Mouse (Mus musculus) CD8-positive naive resting alpha-beta T cell, adult 2 months (primary cell): ENCODE data around the gene Abcc1.

ENCODE experiments used
- DNase-seq, 2 experiments: peaks; one replicate each; pipeline ENCODE4 v3.0.0; 2022; ENCODE audit warnings: low read depth in 2 of 2, low spot score in 2 of 2

Gene Abcc1

DNA sequence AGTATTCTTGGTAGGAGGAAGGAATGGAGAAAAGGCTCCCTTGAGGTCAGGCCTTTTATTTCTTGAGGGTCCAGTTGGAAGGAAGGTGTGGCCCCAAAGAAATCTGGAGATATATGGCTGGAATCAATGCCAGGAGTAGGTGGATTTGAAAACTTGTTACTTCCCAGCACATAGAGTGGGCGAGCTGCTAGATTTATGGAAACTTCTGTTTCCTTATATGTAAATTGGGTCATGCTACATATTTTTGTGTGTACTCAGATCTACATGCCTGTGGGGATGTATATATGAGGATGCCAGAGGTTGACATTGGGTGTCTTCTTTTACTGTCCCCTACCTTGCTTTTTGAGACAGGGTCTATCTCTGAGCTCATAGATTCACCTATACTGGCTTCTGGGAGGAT, 14.6 kb downstream of the Abcc1 start:
- DNase-seq = no peak

DNA sequence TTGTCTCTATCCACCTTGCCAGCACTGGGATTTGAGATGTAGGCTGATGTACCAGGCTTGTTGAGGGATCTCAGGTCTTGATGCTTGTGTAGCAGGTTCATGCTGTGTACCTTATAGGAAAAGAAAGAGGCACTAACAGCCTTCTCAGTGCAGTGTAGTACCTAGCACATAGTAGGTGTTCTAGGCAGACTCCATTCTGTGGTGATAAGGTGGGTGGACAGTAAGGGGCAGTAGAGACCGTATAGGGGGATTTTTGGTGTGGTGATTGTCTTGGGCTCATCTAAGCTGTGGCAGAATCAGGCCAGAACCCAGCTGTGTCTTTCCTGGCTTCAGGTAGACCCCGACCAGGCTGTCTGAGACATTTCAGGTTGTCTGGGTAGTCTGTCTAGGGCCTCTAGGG, 15.0 kb downstream of the Abcc1 start:
- DNase-seq = no peak

DNA sequence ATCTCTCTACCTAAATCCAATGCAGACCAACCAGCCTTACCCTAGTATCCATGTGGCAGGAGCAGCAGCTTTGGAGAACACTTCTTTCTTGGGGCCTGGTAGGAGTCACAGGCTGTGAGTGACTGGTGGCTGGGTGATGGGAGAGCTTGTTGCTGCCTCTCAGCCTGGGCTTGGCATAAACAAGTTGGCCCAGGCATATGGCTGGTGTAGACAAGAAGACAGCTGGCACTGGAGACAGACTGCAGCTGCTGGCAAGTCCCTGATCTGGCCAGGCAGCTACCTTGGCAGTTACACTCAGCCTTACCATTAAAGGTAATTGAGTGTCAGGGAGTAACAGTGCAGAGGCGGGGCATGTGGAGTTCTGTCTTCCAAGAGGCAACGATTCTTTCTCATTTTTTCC, 16.0 kb downstream of the Abcc1 start:
- DNase-seq = no peak

DNA sequence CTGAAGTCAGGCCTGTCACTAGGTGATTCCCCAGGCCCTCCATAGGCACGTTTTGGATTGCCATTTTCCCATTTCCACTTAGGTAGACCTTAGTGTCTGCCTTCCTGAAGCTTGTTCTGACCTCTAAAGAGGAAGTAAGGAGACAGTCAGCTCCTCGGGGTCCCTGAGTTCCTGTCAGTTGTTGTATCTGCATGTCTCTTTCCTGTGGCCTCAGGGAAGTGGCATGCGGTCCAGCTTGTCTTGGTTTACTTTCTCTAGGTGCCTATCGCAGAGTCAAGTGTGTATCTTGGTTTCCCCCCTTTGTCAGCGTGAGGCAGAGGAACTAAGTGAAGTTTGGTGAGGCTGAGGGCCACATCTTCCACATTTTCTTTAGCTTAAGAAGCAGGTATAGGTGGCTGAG, 17.3 kb downstream of the Abcc1 start:
- no peak for DNase-seq

DNA sequence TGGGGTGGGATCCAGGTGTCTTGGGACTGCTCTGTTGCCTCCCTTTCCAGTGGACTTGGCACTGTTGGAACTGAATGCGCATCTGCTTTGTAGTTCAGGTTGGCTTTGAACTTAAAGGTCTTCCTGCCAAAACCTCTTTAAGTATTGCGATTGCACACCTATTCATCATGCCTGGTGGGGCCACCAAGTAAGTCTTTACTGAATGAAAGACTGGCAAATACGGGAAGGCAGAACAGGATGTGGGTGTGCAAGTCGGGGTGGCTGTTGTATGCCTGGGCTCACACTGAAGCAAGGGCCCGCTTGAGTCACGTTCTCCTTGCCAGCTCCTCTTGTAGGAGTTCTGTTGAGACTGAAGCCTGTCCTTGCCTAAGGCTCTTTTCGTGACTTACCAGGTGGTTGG, 18.5 kb downstream of the Abcc1 start:
- peak; percentile 20 to 31 for DNase-seq

DNA sequence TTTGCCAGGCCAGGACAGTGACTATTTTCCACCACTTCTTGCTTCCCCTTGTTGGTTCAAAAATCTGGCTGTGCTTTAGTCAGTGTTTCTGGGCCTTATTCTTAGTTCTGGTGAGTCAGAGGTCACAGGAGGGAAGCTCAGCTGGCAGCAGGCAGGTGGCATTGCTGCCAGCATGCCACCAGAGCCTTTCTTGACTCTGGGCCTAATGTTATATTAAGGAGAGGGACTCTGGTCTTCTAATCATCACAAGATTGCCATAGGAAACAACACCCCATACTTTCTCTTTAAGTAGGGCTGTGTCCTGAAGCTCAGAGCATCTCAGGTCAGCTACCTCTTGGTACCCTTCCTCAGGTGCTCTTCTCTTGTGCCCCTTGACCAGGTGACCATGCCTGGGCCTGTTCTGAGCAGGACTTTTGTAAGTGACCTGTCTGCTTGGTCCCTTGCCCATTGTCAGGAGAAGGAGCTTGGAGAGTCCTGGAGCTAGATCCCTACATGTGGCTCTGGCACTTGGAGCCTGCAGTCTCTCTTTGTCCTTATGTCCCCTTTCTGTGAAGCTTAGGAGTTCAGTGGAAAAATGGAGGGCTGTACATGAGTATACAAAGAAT, 19.8 kb downstream of the Abcc1 start:
- no peak for DNase-seq

DNA sequence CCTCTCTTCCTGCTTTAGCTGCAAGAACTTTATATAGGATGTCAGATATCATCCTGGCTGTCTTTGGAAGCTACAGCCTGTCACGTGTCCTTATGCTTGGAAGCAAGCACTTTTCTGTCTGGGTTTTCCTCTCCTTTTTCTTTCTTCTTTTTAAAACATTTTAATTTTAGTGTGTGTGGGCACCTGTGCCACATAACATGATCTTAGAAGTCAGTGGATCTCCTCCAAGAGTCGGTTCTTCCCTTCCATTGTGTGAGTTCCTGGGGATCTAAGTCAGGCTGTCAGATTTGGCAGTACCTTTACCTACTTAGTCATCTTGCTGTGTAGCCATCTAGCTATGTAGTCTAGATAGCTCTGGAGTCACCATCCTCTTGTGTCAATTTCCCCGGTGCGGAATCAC, 37.9 kb downstream of the Abcc1 start:
- no peak for DNase-seq

DNA sequence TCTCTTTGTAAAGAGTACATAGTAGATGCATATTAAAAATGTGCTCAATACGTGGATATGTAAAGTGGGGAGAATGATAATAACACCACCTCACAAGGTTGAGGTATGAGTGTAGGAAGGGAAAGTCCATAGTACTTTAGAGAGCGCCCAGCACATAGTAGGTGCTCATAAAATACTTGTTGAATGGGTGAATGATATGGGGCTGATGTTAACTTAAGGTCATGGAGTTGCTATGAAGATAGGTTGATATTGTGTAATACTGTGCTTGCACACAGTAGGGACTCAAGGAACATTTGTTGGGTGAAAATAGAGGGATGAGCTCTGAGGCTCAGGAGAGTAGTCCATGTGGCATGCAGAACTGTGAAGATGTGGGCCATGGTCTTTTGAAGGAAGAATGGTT, 42.1 kb downstream of the Abcc1 start:
- no peak for DNase-seq

DNA sequence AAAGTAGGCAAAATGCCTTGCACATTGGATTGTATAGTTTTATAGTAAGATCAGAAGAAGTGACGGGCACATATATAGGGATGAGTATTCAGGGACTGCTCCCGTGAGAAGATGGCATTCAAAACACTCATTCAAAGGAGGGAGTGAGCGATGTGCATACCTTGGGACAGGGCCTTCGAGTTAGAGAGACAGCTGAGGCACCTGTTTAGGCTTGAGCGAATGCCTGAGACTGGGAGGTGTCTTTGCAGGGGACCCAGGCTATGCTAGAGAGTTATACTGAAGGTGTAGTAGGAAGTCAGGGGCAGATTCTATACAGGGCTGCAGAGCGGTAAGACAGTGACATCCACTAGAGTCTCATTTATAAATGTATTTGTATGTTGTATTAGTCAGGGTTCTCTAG, 44.3 kb downstream of the Abcc1 start:
- no peak for DNase-seq

DNA sequence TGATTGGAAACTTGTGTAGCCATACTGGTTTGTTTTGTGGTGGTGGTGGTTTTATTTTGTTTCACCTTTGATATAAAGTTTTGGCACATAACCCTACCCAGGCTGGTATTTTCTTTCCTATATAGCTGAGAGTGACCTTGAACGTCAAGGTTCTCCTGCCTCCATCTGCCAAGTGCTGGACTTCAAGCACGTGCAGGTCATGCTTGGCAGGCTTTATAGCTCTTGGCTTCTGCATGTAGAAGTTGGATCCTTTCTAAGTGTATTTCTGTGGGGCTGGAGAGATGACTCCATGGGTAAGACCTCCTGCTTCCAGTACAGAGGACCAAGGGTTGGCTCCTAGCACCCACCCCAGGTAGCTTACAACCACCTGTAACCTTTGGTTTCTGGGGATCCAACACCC, 47.8 kb downstream of the Abcc1 start:
- no peak for DNase-seq

DNA sequence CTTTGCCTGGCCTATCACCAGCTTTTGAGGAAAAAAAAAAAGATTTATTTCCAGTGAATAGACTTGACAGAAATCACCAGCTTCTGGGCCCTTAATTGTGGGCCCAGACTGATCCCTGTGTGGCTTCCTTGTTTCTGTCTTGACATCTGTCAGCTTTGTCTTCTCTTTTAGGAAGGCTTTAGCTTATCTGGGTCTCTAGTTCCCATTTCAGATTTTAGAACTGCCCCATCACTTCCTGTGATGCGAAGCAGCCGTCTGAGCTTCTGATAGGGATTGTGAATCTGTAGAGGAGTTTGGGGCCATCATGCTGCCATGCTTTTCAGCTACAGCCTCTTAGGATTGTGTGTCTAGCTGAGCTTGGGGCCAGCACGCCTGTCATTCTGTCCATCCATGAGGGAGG, 48.4 kb downstream of the Abcc1 start:
- no peak for DNase-seq

DNA sequence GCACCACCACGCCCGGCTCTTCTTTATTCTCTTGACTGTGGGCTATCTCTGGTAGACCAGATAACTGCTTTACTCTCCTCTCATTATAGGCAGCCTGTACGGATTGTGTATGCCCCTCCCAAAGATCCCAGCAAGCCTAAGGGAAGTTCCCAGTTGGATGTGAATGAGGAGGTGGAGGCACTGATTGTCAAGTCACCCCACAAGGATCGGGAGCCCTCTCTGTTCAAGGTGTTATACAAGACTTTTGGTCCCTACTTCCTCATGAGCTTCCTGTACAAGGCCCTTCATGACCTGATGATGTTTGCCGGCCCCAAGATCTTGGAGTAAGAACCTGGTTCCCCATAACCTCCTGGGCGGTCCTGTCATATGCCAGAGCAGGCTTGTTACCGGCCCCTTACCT, 49.3 kb downstream of the Abcc1 start:
- DNase-seq = no peak

DNA sequence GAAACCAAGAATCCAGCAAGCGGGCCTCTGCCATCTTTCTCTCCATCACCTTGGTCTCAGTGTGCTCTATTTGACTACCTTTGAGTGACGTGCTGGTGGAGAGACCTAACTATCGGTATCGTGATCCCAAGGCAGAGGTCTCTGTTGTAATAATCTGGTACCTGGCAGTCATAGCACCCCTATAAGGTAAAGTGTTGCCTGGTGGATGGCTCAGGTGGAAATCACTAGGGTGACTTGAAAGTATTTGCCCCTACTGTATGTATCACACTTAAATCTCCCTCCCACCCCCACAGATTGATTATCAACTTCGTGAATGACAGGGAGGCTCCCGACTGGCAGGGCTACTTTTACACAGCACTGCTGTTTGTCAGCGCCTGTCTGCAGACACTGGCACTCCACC, 49.8 kb downstream of the Abcc1 start:
- DNase-seq = no peak

DNA sequence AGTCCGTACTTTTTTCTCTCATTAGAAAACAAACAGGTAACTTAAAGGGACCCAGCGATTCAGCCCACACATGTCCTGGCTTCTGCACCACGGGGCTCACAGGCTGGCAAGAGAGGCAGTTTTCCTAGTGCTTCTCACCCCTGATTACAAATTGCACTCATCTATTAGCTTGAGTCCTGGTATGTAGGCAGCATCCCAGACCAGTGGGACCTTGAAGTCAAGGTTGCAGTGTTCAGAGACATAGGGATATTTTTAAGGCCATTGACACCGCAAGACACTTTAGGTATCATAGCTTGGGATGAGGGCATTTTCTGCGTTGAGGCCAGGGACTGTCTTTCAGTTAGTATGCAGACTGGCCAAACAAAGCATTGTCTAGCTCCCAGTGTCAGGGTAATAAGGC, 51.2 kb downstream of the Abcc1 start:
- no peak for DNase-seq

DNA sequence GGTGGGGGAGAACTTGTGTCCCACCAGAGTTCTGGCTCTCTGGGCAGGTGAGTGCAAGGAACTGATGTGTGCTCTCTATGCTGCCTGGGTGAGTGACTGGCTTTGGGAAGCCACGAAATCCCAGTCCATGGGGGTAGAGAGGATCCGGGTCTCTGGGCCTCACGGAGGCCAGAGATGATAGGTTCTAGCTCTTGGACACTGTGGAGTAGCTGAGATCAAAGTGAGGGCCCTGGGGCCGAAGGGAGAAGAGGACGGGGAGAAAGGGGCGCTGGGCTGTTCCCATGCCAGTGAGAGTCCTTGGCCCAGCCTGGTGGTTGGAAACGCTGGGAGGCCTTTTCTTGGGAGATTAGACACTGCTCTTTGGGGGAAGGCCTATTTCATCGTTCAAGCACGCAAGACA, 53.8 kb downstream of the Abcc1 start:
- no peak for DNase-seq

DNA sequence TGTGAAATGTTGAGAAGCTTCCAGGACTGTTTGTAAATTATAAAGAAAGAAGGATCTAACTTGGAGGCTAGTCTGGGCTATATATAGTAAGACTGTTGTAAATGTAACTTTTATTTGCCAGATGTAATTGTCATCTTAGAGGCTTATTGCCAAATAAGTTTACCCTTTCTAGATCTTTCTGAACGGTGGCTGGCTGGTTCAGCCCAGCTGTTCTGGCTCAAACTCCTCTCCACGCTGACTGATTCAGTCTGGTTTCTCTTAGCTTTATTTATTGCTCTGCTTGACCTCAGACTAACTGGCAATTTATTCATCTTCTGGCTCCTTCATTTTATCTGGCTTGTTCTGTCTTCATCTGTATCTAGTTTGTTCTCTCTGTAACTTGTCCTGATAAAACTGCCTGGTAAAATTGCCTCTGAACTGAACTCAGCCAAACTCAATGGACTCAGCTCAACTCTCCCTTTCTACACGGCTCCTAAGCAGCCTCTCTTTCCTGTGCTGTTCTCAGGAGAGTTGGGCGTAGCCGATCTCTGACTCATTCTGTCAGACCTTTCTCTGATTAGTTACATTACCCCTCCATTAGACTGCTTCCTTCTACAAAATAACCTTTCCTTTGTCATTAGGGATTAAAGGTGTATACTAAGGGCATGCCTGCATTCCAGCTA, 55.7 kb downstream of the Abcc1 start:
- DNase-seq = no peak

DNA sequence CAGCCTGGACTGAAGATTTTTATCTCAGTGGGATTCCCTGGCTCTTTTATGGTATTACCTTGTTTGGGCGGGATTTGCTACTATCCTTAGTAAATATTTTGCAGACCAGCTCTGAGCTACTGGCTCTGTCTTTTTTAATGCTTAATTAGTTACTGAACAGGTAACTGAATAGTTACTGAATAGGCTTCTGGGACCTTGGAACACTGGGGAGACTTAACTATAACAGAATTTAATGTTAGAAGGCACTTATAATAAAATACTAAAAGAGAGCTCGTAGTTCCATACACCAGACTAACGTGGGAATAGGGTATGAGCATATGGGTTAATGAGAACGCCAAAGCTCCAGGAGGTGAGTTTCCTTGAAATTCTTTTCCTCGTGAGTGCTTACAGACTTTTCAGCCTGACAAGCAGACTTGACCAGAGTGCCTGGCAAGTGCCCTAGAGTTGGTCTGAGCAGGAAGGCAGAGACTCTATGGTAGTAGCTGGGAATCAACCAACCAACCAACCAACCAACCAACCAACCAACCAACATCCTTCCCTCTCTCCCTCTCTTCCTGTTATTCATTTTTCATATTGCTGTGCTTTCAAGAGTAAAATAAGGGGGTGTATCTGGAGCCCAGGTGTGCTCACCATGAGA, 59.3 kb downstream of the Abcc1 start:
- DNase-seq = no peak

DNA sequence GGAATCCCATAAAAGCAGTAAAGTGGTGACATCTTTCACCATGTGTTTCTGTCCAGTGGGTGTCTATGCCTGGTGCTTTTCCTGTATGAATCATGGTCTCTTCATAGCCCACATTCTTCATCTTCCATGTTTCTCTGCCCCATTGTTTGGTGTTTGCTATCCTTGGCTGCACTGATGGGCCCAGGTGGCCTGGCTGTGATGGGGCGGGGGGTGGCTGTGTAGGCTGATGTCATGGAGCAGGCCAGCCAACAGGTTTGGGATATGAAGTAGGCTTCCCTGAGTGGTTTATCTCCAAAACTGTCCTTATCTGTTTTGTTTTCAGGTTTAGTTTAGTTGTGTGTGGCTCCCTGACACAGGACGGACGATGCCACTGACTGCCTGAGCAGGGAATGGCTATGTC, 60.7 kb downstream of the Abcc1 start:
- no peak for DNase-seq

DNA sequence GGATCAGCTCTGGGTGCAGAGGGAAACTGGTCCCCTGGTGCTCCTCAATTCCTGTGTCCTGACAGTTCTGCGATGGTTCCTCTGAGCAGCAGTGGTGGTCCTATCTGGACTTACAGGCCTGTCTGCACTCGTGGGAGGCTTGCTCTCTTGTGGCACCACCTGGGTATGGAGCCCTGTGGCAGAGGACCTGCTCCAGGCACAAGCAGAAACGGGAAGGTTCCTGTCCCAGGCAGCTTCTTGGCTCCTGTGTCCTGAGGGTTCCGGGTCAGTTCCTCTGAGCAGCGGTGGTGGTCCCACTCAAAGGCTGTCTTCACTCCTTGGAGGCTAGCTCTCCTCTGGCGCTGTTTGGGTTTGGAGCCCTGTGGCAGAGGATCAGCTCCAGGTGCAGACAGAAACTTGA, 68.0 kb downstream of the Abcc1 start:
- DNase-seq = no peak

DNA sequence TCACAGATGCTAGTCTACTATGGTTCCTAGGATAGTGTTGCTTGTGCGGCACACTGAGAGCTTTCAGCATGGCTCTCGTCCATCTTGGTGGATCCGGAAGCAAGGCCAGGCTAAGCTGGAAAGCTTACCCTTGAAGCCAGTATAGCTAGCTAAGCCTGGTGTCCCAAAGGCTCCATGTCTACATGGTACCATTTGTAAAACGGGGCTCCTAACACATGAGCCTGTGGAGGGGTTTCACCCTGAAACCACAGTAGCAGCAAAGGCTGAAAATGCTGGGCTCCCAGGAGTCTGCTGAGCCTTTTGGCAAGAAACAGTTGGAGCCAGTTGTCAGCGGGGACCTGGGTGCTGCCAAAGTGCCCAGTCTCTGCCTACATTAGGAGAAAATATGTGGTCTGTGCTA, 71.6 kb downstream of the Abcc1 start:
- DNase-seq = no peak

DNA sequence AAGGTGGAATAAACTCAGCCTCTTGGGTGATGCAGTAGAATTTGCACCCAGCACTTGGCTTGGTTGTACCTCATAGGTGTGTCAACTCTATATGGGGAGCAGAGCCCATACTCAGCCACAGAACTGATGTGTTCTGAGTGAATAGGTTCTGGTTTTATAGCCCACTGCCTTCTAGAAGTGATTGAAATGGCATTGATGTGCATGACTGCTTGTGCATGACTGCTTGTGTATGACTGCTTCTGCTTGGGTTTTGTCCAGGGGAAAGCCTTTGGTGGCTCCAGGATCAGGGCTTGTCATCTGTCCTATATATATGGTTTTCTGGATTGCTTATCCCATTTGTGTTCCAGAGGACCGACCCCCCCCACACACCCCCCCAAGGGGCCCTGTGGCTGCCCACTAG, 74.2 kb downstream of the Abcc1 start:
- no peak for DNase-seq

DNA sequence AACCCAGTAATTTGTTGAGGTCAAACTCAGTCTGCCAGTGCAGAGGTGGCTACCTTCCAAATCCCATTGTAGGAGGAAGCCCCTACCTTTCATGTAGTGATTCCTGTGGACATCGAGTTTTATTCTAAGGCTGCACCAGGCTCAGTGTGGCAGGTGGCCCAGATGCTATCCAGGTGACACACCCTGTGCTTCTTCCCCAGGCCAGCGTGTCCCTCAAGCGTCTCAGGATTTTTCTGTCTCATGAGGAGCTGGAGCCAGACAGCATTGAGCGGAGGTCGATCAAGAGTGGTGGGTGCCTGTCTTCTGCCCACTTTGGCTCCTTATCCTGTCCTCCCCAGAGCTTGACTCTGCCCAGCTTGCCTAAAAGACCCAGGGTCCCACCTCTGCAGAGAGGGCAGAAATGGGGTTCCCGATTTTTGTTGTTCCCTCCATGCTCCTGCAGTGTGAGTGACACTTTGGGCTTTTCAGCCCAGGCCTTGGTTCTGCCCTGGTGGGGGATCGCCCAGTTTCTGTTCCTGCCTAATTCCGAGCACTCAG, 76.2 kb downstream of the Abcc1 start:
- DNase-seq = no peak

DNA sequence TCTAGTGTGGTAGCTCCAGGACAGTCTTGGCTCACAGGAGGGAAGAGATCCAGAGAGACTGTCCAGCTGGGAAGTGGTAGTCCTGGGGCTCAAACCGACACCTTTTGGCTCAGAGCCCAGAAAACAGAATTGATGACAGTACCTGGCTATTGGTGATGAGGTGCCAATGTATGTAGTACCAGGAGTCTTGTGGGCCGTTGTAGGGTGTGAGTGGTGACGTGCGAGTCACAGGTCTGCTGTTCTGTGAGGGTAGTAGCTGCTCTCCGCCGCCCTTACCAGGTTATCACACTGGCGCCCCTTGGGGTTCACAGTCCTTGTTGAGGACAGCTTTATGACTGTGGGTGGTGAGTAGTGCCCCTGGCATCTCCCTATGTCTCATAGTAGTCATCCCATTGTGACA, 77.2 kb downstream of the Abcc1 start:
- DNase-seq = no peak
